Mouse (Mus musculus): ENCODE results near the gene Zfp982. TPM values are rescaled to one million over a fixed set of nuclear protein-coding genes. Genes with fewer than 3 reads are reported as not detected.
"Not testable (repeated sequence)": the region's sequence is repeated elsewhere in the genome, so short reads cannot be mapped to it uniquely, and the experiment has no call there.

Gene Zfp982
- total RNA-seq (2021), result 10 to 100 TPM in 1 of 2 experiments, 1 to 10 TPM in 1; 8.7 to 10.3 TPM
- long read RNA-seq, experiment 1, partial matches to known transcripts, result 0 of 4 reads
- long read RNA-seq, experiment 1, other reads (novel, unspliced or antisense), result 4 of 4 reads
- long read RNA-seq, experiment 2, result 0 reads

DNA sequence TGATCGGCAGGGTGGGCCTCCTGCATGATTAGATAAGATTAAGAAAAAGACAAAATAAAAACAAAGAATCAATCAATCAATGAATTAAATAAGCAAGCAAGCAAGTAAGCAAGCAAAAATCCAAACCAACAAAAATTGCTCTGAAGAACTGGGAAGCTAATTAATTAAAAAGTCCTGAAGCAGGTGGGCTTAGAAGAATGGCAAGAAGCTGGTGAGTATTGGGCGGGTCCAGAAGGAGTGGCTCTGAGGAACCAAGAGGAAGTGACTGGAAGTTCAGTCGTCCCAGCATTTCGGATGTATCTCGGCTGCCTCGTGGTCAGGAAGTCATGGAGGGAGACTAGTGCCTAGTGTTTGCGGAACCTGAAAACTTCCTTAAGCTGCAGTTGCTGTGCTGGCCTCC, at the start of gene Zfp982:
TSS of gene Zfp982 (plus strand) at position 301 of the 400 bp plus-strand sequence.
- not testable (repeated sequence) for DNase-seq

DNA sequence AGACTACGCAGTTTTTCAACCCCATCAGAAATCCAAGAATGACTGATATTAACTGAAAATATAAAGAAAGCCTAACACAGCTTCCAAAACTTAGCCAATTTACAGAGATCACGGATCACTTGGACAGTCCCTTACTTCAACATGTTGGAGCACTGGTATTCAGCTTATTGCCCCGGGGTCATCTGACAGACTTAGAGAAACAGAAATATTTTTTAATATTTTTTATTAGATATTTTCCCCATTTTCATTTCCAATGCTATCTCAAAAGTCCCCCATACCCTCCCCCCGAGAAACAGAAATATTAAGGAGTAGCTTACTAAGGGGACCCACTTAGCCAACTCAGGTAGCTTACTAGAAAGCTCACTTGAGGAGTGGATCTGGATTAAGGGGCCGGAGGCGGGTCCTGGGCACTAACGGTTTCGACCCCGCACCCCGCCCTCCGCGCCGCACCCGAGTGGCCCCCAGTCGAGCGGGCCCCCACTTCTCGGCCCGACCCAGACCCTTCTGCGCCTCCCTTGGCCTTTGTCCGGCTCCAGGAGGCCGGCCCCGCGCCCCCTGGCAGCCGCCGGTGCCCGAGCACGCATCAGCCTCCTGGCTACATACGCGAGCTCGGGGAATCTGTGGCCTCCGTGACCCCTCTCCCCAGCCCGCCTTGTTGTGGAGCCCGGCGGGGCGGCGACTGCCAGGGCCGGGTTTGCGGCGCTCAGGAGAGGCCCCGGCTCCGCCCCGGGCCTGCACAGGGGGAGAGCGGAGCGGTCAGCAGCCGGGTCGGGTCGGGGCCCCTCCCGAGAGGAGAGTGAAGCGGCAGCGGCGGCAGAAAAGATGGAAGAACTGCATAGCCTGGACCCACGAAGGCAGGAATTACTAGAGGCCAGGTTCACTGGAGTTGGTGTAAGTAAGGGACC, 49.3 kb upstream of the Zfp982 start:
- peak; percentile 50 to 58 for DNase-seq

DNA sequence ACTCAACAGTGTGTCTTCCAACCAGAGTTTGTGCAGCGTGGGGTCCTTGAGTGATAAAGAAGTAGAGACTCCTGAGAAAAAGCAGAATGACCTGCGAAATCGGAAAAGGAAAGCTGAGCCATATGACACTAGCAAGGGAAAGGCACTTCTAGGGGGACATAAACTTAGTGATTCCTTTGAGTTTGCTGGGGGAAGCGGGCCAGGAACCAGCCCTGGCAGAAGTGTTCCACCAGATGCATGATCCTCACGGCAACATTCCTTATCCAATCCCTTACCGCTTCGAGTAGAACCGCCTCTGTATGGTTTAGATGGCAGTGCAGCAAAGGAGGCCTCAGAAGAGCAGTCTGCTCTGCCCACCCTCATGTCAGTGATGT, 48.7 kb upstream of the Zfp982 start:
- DNase-seq, result peak in 1 of 2 experiments; percentile 30

DNA sequence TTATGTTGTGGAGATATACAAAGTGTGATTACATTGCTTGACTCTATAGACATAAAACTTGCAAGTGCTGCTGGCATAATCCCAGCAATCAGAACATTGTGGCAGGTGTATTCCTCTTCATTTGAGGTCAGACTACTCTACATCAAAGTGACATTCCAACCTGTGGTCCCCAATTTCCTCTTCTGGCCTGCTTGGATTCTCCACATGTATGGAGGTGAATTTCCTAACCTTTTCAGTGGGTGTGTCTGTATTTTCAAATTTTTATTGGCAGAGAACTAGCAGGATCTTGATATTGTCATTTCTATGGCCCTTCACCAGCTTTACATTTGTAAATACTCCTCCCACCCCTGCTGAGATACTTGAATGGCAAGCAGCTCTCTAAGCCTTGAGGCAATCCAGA, 46.8 kb upstream of the Zfp982 start:
- not testable (repeated sequence) for DNase-seq

DNA sequence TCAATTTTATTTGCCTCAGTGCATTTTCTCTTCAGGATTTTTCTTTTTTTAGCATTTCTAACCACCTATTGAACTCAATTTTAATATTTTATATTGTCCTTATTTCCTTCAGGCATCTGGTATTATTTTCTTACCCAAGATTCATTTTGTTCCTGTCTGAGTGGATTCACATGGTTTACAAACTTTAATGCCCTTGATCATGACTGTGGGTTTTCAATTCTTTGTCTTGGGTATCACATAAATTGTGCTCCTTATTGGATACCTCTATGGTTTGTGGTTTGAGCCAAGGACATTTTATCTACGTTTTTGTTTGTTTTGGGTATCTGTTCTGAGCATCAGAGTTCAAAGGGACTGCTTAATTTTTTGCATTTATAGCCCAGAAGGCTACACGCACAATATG, 43.9 kb upstream of the Zfp982 start:
- no peak for DNase-seq

DNA sequence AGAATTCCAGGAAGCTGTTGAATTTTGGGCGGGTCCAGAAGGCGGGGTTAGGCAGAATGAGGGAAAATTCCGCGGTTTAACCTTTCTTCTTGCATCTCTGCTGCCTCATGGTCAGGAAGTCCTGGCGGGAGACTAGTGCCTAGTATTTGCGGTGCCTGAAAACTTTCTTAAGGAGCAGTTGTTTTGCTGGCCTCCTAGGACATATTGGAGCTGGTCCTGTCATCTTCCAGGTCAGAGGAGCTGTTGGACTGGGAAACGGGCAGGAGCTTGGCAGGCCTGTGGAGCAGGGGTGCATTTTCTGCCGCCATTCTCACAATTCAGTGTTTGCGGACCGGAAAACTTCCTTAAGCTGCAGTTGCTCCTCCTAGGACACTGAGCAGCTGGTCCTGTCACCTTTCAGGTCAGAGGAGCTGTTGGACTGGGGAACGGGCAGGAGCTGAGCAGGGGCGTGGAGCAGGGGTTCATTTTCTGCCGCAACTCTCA, 43.1 kb upstream of the Zfp982 start:
- DNase-seq, result peak; percentile 21 to 33

DNA sequence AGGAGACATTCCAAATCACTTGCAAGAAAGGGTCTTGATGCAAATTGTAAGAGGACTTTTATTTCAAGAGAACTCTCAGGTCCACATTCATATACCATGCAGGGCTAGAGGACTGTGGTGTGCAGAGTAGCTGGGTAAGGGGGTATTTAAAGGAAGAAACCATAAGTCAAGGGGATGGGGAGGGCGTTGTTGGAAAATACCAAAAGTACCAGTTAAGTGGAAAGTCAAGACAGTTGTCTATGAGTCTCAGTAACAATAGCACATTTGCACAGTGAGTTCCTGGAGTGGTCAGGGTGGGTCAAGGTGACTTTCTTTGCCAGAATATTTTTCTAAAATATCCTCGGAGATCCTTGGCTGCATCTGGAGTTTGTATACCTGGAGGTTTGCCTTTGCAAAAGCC, 42.2 kb upstream of the Zfp982 start:
- DNase-seq, result not testable (repeated sequence)

DNA sequence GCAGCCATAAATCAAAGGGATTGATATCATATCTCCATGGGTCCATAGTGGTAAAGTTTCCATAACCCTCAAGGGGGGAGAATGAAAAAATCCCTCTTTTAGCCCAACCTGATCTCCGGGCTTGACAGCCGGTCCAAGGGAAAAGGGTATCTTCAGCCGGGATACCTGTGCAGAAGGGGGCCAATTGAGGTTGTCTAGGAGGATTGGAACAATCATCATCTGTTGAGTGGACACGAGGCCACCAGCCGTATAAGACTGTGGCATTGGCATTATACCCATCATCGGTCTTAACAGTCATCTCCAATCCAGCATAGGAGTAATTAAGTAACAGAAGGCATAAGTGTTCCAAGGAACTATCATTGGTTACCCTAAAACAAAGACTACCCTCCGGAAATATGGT, 25.0 kb upstream of the Zfp982 start:
- DNase-seq, result not testable (repeated sequence)

DNA sequence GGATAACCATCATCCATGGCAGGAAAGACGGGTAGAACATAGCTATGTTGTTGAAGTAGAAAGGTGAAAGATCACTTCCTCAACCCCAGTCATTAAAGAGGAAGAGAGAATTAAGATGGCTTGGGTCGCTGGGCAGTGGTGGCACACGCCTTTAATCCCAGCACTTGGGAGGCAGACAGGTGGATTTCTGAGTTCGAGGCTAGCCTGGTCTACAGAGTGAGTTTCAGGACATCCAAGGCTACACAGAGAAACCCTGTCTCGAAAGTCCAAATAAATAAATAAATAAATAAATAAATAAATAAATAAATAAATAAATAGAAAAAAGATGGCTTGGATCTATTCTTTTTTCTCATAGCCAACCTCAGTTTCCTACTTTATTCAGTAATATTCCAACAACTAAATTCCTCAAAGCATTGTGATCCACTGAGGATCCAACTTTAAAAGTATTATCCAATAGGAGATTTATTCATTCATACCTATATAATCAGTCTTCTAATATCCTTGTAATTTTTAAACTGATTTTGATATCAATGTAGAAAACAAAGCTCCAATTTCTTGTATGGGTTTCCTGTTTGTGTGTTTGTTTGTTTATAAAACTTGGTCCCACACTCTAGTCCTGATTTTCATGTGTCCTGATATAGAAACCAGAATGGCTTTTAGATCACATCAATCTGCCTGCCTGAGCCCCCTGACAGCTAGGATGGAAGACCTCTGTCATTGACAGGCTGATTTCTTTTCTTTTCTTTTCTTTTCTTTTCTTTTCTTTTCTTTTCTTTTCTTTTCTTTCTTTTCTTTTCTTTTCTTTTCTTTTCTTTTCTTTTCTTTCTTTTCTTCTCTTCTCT, 6.8 kb downstream of the Zfp982 start:
- DNase-seq, result not testable (repeated sequence)

DNA sequence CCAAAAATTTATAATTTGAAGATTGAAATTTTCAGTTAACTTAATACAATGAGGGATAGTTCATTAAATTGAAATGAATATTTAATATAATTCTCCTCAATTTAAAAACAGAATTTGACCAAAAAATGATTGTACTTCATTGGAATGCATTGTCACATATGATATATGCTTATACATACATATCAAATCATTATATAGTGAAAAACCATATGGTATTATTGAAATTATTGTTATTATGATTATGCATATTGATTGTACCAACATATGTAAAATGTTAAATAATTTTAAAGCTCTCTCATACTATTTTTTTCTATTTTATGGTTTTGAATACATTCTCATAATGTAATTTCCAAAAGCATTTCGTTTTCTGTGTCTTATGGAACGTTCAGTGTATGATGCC, 17.0 kb downstream of the Zfp982 start:
- no peak for DNase-seq

DNA sequence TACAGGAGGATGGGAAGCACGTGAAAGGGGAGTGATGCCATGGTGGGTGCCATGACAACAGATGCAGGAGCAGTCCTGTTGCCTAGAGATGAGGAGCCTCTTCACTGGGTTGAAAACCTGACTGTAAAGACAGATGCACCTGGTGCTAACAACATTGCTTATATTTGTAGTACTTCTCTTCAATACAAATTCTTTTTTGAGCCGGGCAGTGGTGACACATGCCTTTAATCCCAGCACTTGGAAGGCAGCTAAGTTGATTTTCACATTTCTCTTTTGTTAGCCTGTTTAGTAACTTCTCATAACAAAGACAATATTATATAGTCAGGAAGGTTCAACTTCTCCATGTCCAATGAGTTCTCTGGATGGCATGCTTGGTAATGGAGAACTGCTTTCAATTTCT, 26.8 kb downstream of the Zfp982 start:
- no peak for DNase-seq

DNA sequence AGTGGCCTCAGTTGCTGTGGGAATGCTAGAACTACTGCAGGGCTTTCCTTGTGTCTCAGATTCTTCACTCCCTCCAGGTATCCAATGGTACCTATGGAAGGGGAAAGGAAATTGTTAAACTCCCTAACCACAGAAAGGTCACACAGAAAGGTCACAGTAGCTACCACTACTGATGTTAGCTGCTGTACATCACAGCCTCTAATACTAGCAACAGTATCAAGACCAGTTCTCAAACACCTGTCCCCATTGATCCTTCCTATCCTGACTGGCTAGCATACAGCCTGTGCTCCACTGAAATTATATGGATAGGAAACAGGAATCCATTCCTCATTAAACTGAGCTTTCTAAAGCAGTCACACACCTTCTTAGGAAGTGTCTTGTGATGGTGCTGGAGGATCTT, 27.9 kb downstream of the Zfp982 start:
- no peak for DNase-seq

DNA sequence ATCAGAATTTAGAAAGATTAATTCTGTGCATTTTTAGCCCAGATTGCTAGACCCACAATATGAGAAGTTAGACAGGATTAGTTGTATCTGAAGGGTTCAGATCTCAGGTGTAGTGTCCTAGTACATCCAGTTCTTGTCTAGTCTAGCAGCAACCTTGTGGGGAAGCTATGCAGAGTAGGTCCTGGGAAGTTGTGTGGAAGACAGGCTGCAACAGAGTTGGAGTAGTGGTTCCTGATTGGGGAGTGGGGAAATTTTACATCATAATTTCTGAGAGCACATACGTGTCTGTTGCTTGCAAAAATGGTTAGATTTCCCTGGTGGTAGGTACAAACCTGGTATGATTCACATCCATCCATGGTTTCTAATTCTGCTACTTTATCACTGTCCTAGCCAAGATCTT, 32.9 kb downstream of the Zfp982 start:
- DNase-seq, result no peak

DNA sequence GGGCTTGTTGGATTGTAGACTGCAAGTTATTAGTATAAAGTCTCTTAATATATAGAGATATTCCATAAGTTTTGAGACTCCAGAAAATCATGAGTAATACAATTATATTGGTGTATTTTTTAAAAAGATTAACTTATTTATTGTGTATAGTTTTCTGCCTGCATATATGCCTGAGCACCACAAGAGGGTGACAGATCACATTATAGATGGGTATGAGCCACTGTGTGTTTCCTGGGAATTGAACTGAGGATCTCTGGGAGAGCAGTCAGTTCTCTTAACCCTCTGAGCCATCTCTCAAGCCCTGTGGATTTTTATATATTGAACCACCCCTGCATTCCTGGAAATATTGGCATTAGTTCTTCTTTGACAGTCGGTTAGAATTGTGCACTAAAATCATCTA, 38.1 kb downstream of the Zfp982 start:
- no peak for DNase-seq

DNA sequence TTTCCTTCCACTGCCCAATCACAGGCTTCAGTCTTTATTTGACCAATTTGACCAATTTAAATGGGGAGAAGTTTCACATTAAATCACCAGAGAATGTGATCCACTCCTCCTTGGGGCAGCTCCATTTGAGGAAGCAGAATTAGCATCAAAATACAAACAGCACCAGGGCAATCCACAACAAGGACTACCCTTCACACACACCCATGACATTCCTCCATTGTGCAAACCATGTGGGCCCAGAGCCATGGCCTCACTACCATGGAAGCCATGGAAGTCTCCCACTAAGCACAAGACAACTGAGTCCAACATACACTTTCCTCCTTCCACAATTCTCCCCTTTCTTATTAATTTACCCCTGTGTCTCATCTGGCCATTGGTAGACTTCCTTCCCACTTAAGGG, 43.7 kb downstream of the Zfp982 start:
- not testable (repeated sequence) for DNase-seq

DNA sequence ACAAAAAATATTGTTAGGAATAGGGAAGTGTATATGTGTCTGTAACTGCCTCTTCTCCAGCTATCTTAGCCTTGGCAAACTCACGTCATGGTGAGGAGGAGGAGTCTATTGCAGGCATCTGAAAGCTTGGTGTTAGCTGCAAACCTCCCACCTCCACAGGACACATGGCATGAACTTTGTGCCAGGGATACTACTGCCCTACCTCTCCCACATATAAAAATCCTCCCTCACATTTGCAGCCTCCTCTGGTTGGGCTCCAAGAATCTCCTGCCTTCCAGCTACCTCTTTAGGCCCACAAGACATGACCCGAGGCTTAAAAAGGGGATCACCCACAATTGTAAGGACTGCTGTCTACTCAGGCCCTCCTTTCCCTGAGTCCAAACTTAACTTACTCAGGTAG, 45.5 kb downstream of the Zfp982 start:
- DNase-seq, result no peak

DNA sequence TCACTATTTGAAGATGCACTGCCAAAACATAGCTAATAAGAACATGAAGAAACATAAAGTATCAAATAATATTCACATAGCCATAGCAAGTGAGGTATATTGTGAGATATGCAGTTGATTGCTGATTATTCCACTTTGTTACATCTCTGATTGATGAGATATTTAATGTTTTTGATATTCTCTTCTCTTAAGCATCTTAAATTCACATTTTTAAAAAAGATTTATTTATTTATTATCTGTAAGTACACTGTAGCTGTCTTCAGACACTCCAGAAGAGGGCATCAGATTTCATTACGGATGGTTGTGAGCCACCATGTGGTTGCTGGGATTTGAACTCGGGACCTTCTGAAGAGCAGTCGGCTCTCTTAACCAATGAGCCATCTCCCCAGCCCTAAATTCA, 47.7 kb downstream of the Zfp982 start, which contains the start of gene Gm16503:
TSS of gene Gm16503 (plus strand) at position 301 of the 400 bp plus-strand sequence.
- DNase-seq, result not testable (repeated sequence)

DNA sequence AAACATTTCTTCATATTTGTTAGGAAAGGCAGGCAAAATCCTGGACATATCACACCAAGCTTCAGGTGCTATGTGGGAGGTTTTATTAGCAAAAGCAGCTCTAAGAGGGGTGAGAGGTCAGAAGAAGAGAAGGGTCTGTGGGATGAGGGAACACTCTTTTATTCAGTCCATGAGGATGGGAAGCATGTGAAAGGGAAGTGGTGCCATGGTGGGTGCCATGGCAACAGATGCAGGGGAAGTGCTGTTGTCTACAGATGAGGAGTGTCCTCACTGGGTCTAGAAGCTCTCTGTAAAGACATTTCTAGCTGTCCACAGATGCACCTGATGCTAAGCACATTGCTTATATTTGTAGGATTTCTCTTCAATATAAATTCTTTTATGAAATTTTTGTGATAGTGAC, 48.9 kb downstream of the Zfp982 start:
- no peak for DNase-seq

DNA sequence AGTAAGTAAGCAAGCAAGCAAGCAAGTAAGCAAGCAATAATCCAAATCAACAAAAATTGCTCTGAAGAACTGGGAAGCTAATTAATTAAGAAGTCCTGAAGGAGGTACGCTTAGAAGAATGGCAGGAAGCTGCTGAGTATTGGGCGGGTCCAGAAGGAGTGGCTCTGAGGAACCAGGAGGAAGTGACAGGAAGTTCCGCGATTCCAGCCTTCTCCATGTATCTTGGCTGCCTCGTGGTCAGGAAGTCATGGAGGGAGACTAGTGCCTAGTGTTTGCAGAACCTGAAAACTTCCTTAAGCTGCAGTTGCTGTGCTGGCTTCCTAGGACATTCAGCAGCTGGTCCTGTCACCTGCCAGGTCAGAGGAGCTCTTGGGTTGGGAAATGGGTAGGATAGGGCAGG, 60.9 kb downstream of the Zfp982 start, which contains the start of gene Zfp985:
TSS of gene Zfp985 (plus strand) at position 207 of the 400 bp plus-strand sequence.
- peak; percentile 9 to 70 for DNase-seq

DNA sequence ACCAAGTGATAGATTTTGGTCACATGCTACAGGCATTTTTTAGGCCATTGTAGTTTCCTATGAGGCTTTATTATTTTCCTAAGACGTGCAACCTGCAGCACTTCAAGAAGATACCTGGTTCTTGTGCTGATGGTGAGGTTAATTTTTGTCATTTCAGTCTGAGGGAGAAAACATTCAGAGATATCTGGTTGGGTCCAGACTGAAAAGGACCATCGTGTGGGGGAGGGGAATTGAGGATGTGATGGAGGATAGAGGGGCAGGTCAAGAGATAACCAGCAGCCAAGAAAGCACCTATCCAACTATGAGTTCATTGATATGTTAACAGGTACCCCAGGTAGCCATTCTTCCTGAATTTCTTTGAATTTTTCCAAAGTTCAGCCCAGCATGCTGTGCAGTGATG, 62.1 kb downstream of the Zfp982 start:
- not testable (repeated sequence) for DNase-seq

DNA sequence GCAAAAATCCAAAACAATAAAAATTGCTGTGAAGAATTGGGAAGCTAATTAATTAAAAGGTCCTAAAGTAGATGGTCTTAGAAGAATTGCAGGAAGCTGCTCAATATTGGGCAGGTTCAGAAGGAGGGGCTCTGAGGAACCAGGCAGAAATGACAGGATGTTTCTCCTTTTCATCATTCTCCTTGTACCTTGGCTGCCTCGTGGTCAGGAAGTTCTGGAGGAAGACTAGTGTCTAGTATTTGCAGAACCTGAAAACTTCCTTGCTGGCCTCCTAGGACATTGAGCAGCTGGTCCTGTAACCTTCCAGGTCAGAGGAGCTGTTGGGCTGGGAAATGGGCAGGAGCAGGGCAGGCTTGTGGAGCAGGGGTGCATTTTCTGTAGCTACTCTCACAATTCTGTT, 64.7 kb downstream of the Zfp982 start:
- DNase-seq, result peak; percentile 15 to 60

DNA sequence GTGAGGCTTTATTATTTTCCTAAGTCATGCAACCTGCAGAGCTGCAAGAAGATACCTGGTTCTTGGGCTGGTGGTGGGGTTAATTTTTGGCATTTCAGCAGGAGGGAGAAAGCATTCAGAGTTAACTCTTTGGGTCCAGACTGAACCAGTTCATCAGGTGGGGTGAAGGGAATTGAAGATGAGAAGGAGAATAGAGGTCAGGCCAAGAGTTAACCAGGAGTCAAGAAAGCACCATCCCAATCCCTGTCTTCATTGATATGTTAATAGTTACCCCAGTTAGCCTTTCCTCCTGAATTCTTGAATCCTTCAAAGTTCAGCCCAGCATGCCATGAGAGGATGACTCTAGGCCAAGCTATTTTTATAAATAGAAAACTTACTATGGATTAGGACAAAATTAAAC, 65.8 kb downstream of the Zfp982 start:
- DNase-seq, result not testable (repeated sequence)

DNA sequence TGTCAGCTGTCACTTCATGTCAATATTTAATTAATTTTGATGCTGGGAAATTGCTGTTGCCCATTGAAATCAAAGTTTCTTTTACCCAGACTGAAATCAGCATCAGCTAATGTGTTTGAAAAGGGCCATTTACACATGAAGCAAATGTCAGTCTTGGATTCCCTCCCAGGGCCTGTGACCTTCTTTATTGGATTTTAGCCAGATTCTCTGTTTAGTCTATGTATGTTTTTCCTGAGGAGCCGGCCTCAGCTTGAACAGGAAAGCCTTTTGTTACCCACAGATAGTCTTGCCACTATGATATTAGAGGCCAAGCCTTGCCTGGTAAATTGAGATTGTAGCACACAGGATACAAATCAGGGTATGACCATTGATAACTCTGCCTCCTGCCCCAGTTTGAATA, 66.9 kb downstream of the Zfp982 start:
- DNase-seq, result peak; percentile 26 to 61

Data from heart, adult 18-20 months (tissue).